Mouse (Mus musculus) heart, embryonic 15.5 days (tissue): ENCODE measurements around the gene Capns2. TPM values are rescaled to one million over a fixed set of nuclear protein-coding genes. Genes with fewer than 3 reads are reported as not detected.

Experiments
- ATAC-seq: fragments of 200-750 bp; cut with Nextera tagmentation; replicated peaks from 2 replicates; pipeline ENCODE4 v1.8.0; 2017; ENCODE audit warnings: low read depth, moderate TSS enrichment; ENCODE audit not compliant: insufficient number of reproducible peaks, insufficient read depth, low FRiP score
- H3K27ac ChIP-seq: fragments of 300-500 bp; sonication (generic); 2 replicates; pipeline ENCODE4 v1.5.1; 2015; ENCODE audit warnings: mild to moderate bottlenecking, inconsistent platforms
- H3K27me3 ChIP-seq: fragments of 300-500 bp; sonication (generic); 2 replicates; pipeline ENCODE4 v1.6.1; 2015; ENCODE audit warnings: inconsistent platforms
- H3K36me3 ChIP-seq: fragments of 300-500 bp; sonication (generic); 2 replicates; pipeline ENCODE4 v1.6.1; 2015; ENCODE audit warnings: mild to moderate bottlenecking, inconsistent platforms
- H3K4me1 ChIP-seq: fragments of 300-500 bp; sonication (generic); replicated peaks from 2 replicates; pipeline ENCODE4 v1.6.1; 2015; ENCODE audit warnings: inconsistent platforms
- H3K4me2 ChIP-seq: fragments of 300-500 bp; sonication (generic); 2 replicates; pipeline ENCODE4 v1.6.1; 2015; ENCODE audit warnings: inconsistent platforms, mild to moderate bottlenecking, moderate library complexity
- H3K4me3 ChIP-seq: fragments of 300-500 bp; sonication (generic); 2 replicates; pipeline ENCODE4 v1.5.1; 2015; ENCODE audit warnings: mild to moderate bottlenecking, inconsistent platforms
- H3K9ac ChIP-seq: fragments of 300-500 bp; sonication (generic); 2 replicates; pipeline ENCODE4 v1.6.1; 2015; ENCODE audit warnings: mild to moderate bottlenecking, inconsistent platforms
- H3K9me3 ChIP-seq: fragments of 300-500 bp; sonication (generic); replicated peaks from 2 replicates; pipeline ENCODE4 v1.6.1; 2016; ENCODE audit warnings: inconsistent platforms
- WGBS: fragments of 180-500 bp; shearing (Covaris S2); methylation state at CpG from one replicate; pipeline ENCODE4 v1.1.7; 2015; ENCODE audit warnings: mixed read lengths; 5-methylcytosine and 5-hydroxymethylcytosine counted together
- microRNA-seq: library from miRNA; unstranded; fragments of <30 nt; microRNA quantifications from one replicate; pipeline ENCODE4, GENCODE M21; 2016
- polyA plus RNA-seq: library from polyadenylated mRNA; unstranded; fragments of >200 nt; fragmentation: Nextera tagmentation; extraction: Ambion mirVana; gene quantifications from 2 replicates; pipeline ENCODE4 v1.2.1, GENCODE M21; 2015

The Capns2 gene
- polyA plus RNA-seq, 1 experiment from 2014 or later: 0.13 TPM

DNA sequence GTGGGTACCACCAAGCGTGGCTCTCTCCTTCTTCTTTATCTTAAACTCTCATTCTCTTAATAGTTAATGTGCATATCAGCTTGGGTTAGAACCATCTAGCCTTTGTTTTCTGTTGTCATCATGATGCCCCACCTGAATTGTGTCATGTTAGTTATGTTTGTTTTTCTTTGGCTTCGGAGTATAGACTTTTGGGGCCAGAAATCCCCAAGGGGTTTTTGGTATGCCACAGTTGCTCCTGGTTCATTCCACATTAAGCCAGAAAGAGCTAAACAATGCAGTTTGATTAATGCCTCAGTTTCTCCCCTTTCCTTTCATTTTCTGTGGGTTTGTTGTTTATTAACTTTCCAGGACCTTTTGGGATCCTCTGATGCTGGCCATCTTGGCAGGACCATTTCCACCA, 7.2 kb downstream of the Capns2 start:
- H3K4me2 ChIP-seq: no peak overlapping the region
- H3K27me3 ChIP-seq: no peaks in the 10 kb centered on the region
- H3K27ac ChIP-seq: no peak overlapping the region
- no peaks in the 10 kb centered on the region for H3K36me3 ChIP-seq
- H3K4me1 ChIP-seq: no peaks in the 10 kb centered on the region
- WGBS: 77% methylated on average over 2 of the region's 2 CpGs
- H3K4me3 ChIP-seq: no peak overlapping the region
- H3K9me3 ChIP-seq: no peaks in the 10 kb centered on the region
- ATAC-seq: no peak
- no peak overlapping the region for H3K9ac ChIP-seq

DNA sequence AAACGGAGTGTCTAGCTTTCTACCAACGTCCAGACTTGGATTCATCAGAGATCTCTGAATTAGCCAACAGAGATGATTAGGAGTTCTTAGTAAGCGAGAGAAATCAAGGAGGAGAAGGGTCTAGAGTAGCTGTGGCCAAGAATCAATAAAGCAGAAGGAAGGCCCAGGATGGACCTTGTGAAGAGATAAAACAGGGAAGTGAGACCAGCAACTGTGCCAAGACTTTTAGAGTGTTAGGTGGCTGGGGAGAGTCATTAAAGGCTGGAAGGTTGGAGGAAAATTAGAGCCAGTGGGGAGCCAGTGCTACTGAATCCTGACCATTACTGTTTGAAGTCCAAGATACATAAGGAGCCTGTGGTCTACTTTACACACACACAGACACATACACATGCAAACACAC, 10.3 kb downstream of the Capns2 start:
- Histone ChIP-seq H3K4me3 (no peak overlapping the region), H3K4me2 (no peak overlapping the region), H3K9ac (no peak overlapping the region), H3K4me1 (no peaks in the 10 kb centered on the region), H3K9me3 (no peaks in the 10 kb centered on the region), H3K36me3 (no peaks in the 10 kb centered on the region), H3K27ac (no peak overlapping the region), H3K27me3 (no peaks in the 10 kb centered on the region)
- 74% methylated on average over 3 of the region's 3 CpGs for WGBS
- no peak for ATAC-seq

DNA sequence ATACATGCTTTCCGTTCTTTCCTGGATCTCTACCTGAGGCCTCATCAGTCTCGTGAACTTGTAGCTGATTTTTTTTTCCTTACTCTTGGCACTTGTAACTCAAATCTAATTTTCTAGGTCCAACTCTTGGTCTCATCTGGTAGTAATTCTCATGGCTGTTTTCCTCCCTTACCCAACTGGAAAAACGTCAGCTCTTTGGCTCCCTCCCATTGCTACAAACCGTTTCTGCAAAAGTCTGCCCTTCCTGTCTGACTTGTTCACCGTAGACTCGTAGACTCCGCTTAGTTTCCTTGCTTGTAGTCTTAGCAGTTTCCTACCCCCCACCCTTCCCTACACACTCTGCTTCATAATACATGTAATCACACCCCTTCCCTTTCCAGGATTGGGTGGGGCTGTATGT, 12.2 kb downstream of the Capns2 start:
- ATAC-seq: no peak
- WGBS: 69% methylated on average over 7 of the region's 7 CpGs

DNA sequence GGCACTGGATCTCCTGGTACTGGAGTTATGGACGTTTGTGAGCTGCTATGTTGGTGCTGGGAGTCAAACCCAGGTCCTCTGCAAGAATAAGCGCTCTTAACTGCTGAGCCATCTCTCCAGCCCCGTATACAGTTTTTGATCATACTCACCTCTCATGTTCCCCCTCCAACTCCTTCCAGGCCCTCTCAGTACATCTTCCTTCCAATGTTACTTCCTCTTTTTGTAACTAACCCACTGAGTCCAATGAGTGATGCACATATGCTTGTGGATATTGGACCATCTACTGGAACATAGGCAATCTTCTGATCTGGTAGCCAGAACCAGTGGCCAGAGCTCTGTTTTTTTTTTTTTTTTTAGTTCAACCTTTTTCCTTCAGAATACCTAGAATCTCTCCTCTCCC, 14.9 kb downstream of the Capns2 start:
- Histone ChIP-seq H3K9ac (no peak overlapping the region), H3K27me3 (no peaks in the 10 kb centered on the region), H3K4me2 (no peak overlapping the region), H3K4me3 (no peak overlapping the region), H3K36me3 (no peaks in the 10 kb centered on the region), H3K9me3 (no peaks in the 10 kb centered on the region), H3K27ac (no peak overlapping the region), H3K4me1 (no peaks in the 10 kb centered on the region)
- 72% methylated on average over 3 of the region's 3 CpGs for WGBS
- no peak for ATAC-seq

More for the DNA sequence above, 12.2 kb downstream of the Capns2 start:
- Histone ChIP-seq H3K4me2 (no peak overlapping the region), H3K4me1 (no peaks in the 10 kb centered on the region), H3K36me3 (no peaks in the 10 kb centered on the region), H3K9ac (no peak overlapping the region), H3K27me3 (no peaks in the 10 kb centered on the region), H3K4me3 (no peak overlapping the region), H3K9me3 (no peaks in the 10 kb centered on the region), H3K27ac (no peak overlapping the region)

DNA sequence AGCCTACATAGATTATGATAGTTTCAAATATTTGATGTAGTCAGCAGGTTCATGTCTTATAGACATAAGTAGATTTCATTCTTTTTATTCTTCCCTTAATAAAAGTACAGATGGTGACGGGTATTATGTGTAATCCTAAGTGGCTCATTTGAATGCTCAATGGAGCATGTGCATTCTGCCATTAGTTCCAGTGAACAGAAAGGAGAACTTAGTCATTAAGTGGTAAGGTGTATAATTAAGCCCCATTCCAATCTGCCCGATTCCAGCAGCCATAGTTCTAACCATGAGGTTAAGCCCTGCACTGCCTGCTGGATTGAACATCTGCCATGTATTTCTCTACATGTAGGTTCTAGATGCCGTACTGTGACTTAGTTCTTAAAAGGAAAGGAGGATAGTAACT, 20.6 kb downstream of the Capns2 start:
- Histone ChIP-seq H3K27me3 (no peaks in the 10 kb centered on the region), H3K9ac (no peak overlapping the region), H3K4me3 (no peak overlapping the region), H3K27ac (no peak overlapping the region), H3K36me3 (no peaks in the 10 kb centered on the region), H3K4me2 (no peak overlapping the region), H3K4me1 (no peaks in the 10 kb centered on the region), H3K9me3 (no peaks in the 10 kb centered on the region)
- 83% methylated on average over 3 of the region's 3 CpGs for WGBS
- no peak for ATAC-seq

DNA sequence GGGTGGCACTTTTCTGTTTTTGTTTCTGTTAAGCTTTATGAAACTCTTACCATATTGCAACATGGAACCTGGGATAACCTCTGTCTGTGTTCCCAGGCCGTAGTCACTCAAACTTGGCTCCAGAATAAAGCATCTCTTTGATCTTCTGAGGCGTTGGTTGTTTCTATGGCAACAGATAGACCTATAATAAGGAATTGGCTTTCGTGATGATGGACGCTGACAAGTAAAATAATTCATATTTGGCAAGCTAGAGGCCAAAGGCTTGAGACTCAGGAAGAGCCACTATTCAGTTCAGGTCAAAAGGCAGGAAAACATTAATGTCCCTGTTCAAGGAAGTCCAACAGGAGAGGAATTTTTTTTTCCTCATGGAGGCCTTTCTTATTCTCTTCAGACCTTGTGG, 27.8 kb downstream of the Capns2 start:
- WGBS: 65% methylated on average over 4 of the region's 4 CpGs
- H3K27me3 ChIP-seq: no peaks in the 10 kb centered on the region
- H3K4me2 ChIP-seq: no peak overlapping the region
- no peaks in the 10 kb centered on the region for H3K36me3 ChIP-seq
- H3K27ac ChIP-seq: no peak overlapping the region
- no peak overlapping the region for H3K9ac ChIP-seq
- ATAC-seq: no peak
- no peaks in the 10 kb centered on the region for H3K9me3 ChIP-seq
- no peak overlapping the region for H3K4me3 ChIP-seq
- H3K4me1 ChIP-seq: no peaks in the 10 kb centered on the region

DNA sequence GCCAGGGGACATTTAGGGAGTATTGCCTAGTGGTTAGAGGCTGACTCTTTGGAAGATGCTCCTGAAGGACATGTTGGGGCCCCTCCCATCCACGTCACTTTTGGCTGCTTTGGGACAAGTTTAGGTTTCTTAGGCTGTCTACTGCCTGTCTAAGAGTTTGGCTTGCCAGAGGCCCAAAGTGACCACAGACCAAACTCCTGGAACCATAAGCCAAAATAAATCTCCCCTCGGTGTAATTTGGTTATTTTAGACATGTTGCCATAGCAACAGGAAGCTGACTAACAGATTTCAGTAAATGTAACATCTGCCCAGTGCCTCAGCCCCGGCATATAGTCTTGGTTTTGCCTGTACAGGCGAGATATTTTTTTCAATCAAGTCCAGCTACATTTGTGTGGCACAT, 36.8 kb downstream of the Capns2 start:
- no peaks in the 10 kb centered on the region for H3K36me3 ChIP-seq
- no peaks in the 10 kb centered on the region for H3K4me1 ChIP-seq
- no peak for ATAC-seq
- no peak overlapping the region for H3K9ac ChIP-seq
- no peak overlapping the region for H3K4me2 ChIP-seq
- no peaks in the 10 kb centered on the region for H3K27me3 ChIP-seq
- no peaks in the 10 kb centered on the region for H3K9me3 ChIP-seq
- 64% methylated on average over 4 of the region's 4 CpGs for WGBS
- no peak overlapping the region for H3K4me3 ChIP-seq
- no peak overlapping the region for H3K27ac ChIP-seq

DNA sequence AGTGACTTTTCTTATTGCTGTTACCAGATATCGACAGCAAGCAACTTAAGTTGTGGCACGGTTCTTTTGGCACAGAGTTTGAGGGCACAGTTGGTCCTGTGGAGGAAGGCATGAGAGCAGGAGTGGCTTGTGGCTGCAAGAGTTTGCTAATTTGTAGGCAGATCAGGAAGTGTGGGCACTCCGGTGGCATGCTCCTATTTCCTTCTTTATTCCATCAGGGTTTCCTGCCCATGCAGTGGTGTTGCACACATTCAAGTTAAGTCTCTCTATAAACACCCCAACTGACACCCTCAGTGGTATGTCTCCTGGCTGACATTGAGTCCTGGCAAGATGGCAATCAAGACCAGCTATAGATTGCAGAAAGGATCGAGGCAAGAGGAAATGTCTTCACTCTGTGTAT, 47.9 kb downstream of the Capns2 start:
- 71% methylated on average over 4 of the region's 4 CpGs for WGBS
- H3K9ac ChIP-seq: no peak overlapping the region
- H3K4me1 ChIP-seq: no peaks in the 10 kb centered on the region
- H3K36me3 ChIP-seq: no peaks in the 10 kb centered on the region
- no peak overlapping the region for H3K4me3 ChIP-seq
- no peak overlapping the region for H3K4me2 ChIP-seq
- no peak overlapping the region for H3K27ac ChIP-seq
- no peak for ATAC-seq
- no peaks in the 10 kb centered on the region for H3K9me3 ChIP-seq
- no peaks in the 10 kb centered on the region for H3K27me3 ChIP-seq

DNA sequence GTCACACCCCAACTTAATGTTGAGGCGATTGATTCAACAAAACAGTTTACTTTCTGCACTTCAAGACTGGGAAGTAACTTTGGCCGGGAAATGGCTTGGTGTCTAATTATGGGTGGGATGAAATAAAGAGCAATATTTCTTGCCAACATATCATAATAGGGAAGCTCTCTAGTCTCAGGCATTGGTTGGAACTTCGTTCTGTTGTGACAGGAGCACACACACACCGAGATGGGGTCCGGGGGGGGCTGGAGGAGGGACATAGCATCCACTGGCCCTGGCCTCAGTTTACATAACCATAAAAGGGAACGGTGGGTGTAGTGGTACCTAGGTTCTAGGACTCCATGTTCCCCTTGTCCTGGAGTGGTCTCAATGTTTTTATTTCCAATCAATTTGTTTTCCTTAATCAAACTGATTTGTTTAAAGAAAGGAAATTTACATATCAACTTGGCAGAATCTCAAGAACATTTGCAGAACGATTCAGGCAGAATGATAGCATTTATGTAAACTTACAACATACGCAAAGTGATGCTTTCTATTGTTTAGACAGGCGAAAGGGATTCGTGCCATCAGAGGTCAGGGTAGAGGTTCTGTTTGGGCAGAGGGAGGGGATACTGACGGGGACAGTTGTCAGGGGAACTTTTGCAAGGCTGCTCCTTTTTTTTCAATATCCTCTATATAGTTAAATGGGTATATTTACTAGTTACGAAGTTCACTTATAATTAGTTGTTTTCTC, 49.6 kb downstream of the Capns2 start:
- no peak overlapping the region for H3K27ac ChIP-seq
- ATAC-seq: no peak
- no peaks in the 10 kb centered on the region for H3K27me3 ChIP-seq
- H3K36me3 ChIP-seq: no peaks in the 10 kb centered on the region
- H3K4me1 ChIP-seq: no peaks in the 10 kb centered on the region
- H3K9me3 ChIP-seq: no peaks in the 10 kb centered on the region
- no peak overlapping the region for H3K4me3 ChIP-seq
- H3K9ac ChIP-seq: no peak overlapping the region
- no peak overlapping the region for H3K4me2 ChIP-seq
- 68% methylated on average over 12 of the region's 12 CpGs for WGBS

Small RNA genes within 50 kb of the gene (microRNA-seq; reads per million reads assigned to microRNA genes)
- gene Gm22151: not detected

Other genes with a start within 250 kb of the Capns2 start
- 1.1 and 1.3 TPM in 2 replicates for gene Irx6, start 227.1 kb upstream of the Capns2 start, polyA plus RNA-seq
- gene Mmp2, start 74.1 kb upstream of the Capns2 start, polyA plus RNA-seq: 112 and 153 TPM in 2 replicates
- 4.0 and 8.2 TPM in 2 replicates for gene Lpcat2, start 46.1 kb upstream of the Capns2 start, polyA plus RNA-seq
- 0.03 and 2.9 TPM in 2 replicates for gene Slc6a2, start 58.7 kb downstream of the Capns2 start, polyA plus RNA-seq
- not detected in 2 replicates for gene Ces1a, start 146.8 kb downstream of the Capns2 start, polyA plus RNA-seq
- gene Ces1b, start 178.6 kb downstream of the Capns2 start, polyA plus RNA-seq: 0.06 and 0.65 TPM in 2 replicates
- gene Ces1c, start 229.9 kb downstream of the Capns2 start, polyA plus RNA-seq: not detected in 2 replicates